Mouse (Mus musculus) ES-E14 (cell line): Measurements from ENCODE around the gene Olfr523. TPM values are rescaled to one million over a fixed set of nuclear protein-coding genes. Genes with fewer than 3 reads are reported as not detected.

Experiments
- DNase-seq: peaks from one replicate; pipeline ENCODE4 v3.0.0-alpha.2; 2013; ENCODE audit warnings: low read depth, low spot score
- H3K27ac ChIP-seq: 2 replicates; pipeline ENCODE4 v1.5.1; 2012; ENCODE audit warnings: low read depth, mild to moderate bottlenecking, low read length, moderate library complexity, mixed read lengths; ENCODE audit not compliant: poor library complexity, insufficient read depth, severe bottlenecking
- H3K36me3 ChIP-seq: 2 replicates; pipeline ENCODE4 v1.6.1; 2012; ENCODE audit warnings: mild to moderate bottlenecking, low read length, moderate library complexity, mixed read lengths; ENCODE audit not compliant: control insufficient read depth, poor library complexity, insufficient read depth, severe bottlenecking
- H3K4me1 ChIP-seq, 2 experiments: fragments of 150-350 bp in 1 of 2; sonication (generic) in 1 of 2; 2 replicates each; pipeline ENCODE4 v1.6.1; 2012; ENCODE audit warnings: low read length in 2 of 2, mild to moderate bottlenecking in 1 of 2, mixed read lengths in 1 of 2; ENCODE audit not compliant: control insufficient read depth in 2 of 2, insufficient read depth in 2 of 2, poor library complexity in 1 of 2
- H3K4me3 ChIP-seq, 2 experiments: fragments of 150-350 bp in 1 of 2; sonication (generic) in 1 of 2; 2 replicates each; pipeline ENCODE4 v1.5.1; 2012; ENCODE audit warnings: low read length in 2 of 2, low read depth in 1 of 2, mild to moderate bottlenecking in 1 of 2, mixed read lengths in 1 of 2; ENCODE audit not compliant: insufficient read depth in 1 of 2, poor library complexity in 1 of 2, severe bottlenecking in 1 of 2
- H3K9ac ChIP-seq: 2 replicates; pipeline ENCODE4 v1.6.1; 2012; ENCODE audit warnings: low read depth, mild to moderate bottlenecking, low read length, mixed read lengths; ENCODE audit not compliant: poor library complexity, insufficient read depth, severe bottlenecking
- H3K9me3 ChIP-seq: fragments of 150-350 bp; sonication (generic); 2 replicates; pipeline ENCODE4 v1.6.1; 2012; ENCODE audit warnings: low read depth, mild to moderate bottlenecking, low read length; ENCODE audit not compliant: control insufficient read depth, insufficient read depth
- CHD2 ChIP-seq: IDR thresholded peaks from 2 replicates; pipeline ENCODE4 v1.6.1; 2014; ENCODE audit warnings: mild to moderate bottlenecking, low read depth, low read length, inconsistent platforms
- HCFC1 ChIP-seq: IDR thresholded peaks from 2 replicates; pipeline ENCODE4 v1.6.1; 2012; ENCODE audit warnings: low read length, inconsistent platforms, borderline replicate concordance; ENCODE audit not compliant: insufficient read depth
- MAFK ChIP-seq: IDR thresholded peaks from 2 replicates; pipeline ENCODE4 v1.6.1; 2014; ENCODE audit warnings: mild to moderate bottlenecking, low read depth, low read length, inconsistent platforms; ENCODE audit not compliant: insufficient read depth
- ZC3H11A ChIP-seq: IDR thresholded peaks from 2 replicates; pipeline ENCODE4 v1.6.1; 2012; ENCODE audit warnings: low read depth, mild to moderate bottlenecking, inconsistent platforms, low read length, borderline replicate concordance
- ZNF384 ChIP-seq: IDR thresholded peaks from 2 replicates; pipeline ENCODE4 v1.6.1; 2012; ENCODE audit warnings: low read depth, low read length, inconsistent platforms
- in situ Hi-C, 2 experiments: fragments of 600-800 bp; cut with MboI; formaldehyde crosslinking; loops; one replicate each; pipeline ENCODE4 v1.15.1; 2025; ENCODE audit warnings: low sequenced_read_pairs in 2 of 2, inconsistent platforms in 1 of 2; ENCODE audit not compliant: unreplicated experiment in 2 of 2
- total RNA-seq: library from RNA; depleted of rRNA; stranded (reverse); fragments of 300-350 nt; gene quantifications from 2 replicates; pipeline ENCODE4 v1.2.3, GENCODE M21; 2012; rRNA removed

Gene Olfr523
- not detected in 2 replicates for total RNA-seq

- no peak for DNase-seq
- Histone ChIP-seq H3K9me3 (no peaks in the 10 kb centered on the region), H3K4me3 (no peak within 1 kb of the TSS), H3K27ac (no peak within 1 kb of the TSS), H3K4me1 (peaks cover 0 to 7% of the 10 kb centered on the region in 2 experiments; a peak in 1 of 4 replicates), H3K36me3 (no peaks in the 10 kb centered on the region), H3K9ac (no peak within 1 kb of the TSS)
- in situ Hi-C loops: no loop called here
- no peak for TF ChIP-seq ZC3H11A
- TF ChIP-seq ZNF384: no peak
- no peak for TF ChIP-seq MAFK
- no peak for TF ChIP-seq CHD2
- TF ChIP-seq HCFC1: no peak
These were observed at the start of gene Olfr523 for GRCm38 (mm10) chr7:140172936-140173335. TSS of gene Olfr523 (plus strand) at chr7:140173217.

DNA sequence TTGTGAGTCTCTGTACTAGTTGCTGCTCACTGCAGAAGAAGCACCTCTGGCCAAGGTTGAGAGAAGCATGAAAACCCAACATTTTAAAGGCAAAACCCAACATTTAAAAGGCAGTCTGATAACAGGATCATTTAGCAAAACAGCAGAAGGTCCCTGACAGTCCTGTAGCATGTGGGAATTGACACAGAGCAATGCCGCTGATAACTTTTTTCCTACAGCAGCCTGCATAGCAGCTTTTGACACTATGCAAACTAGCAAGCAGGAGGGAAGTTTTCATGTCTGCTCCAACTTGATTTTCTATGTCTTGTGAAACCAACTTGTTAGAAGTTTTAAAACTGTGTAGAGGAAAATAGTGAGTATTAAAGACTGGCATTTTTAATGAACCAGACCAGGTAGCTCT, 48.6 kb upstream of the Olfr523 start:
- no peak for DNase-seq
- no peaks in the 10 kb centered on the region for H3K9me3 ChIP-seq
- no peaks in the 10 kb centered on the region; the same call in 1 of the 2 replicates for H3K36me3 ChIP-seq
- H3K4me3 ChIP-seq: no peak overlapping the region
- no peak overlapping the region for H3K9ac ChIP-seq
- H3K27ac ChIP-seq: no peak overlapping the region
- in situ Hi-C loops: no loop called here
- TF ChIP-seq ZC3H11A (no peak), CHD2 (no peak), HCFC1 (no peak), ZNF384 (no peak), MAFK (no peak)
- H3K4me1 ChIP-seq: peaks cover 0 to 17% of the 10 kb centered on the region in 2 experiments; a peak in 1 of 4 replicates

DNA sequence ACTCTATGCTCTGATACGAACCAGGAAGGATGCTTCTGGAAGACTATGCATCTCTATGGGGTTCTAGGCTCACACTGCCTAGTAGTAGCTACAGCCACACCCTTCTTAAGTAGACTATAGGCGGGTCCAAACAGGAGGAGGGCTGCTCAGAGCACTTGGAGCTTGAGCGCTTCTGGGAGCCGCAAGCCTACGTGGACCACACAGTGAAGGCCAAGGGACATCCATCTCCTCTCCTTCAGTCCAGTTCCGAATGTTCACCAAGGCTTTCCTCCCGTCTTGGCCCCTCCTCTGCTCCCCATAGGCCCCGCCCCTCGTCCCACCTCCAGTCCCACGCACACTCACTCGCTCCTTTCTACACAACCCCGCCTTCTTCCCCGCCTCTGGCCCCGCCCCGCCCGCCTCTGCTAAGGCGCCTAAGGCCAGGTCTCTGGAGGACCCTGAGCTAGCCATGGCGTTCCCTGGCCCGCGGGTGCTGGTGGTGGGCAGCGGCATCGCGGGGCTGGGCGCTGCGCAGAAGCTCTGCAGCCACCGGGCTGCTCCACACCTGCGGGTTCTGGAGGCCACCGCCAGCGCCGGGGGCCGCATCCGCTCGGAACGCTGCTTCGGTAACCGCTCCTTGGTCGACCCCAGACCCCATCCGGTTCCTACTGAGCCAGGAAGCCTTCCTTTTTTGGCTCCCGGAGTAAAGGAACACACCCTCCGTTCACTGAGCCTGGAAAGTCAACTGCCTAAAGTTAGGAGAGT, 47.6 kb upstream of the Olfr523 start:
- Histone ChIP-seq H3K4me1 (peaks cover 0 to 17% of the 10 kb centered on the region in 2 experiments; a peak in 1 of 4 replicates), H3K9ac (peak overlapping the region; percentile 88), H3K36me3 (peaks cover 1% of the 10 kb centered on the region; the same call in 1 of the 2 replicates), H3K9me3 (no peaks in the 10 kb centered on the region), H3K4me3 (peak overlapping the region; percentile 85 to 90), H3K27ac (no peak overlapping the region)
- DNase-seq: peak; percentile 92
- in situ Hi-C loops: no loop called here
- TF ChIP-seq MAFK (no peak), HCFC1 (no peak), CHD2 (no peak), ZNF384 (no peak), ZC3H11A (no peak)

GRCm38 (mm10) chr7:140126022-140126350, 47.0 kb upstream of the Olfr523 start:
- TF ChIP-seq MAFK: no peak
- TF ChIP-seq ZC3H11A: no peak
- TF ChIP-seq CHD2: no peak
- TF ChIP-seq HCFC1: no peak
- no peak for TF ChIP-seq ZNF384
- in situ Hi-C loops: no loop called here
- H3K4me1 ChIP-seq: peaks cover 0 to 17% of the 10 kb centered on the region in 2 experiments; a peak in 1 of 4 replicates
- no peak overlapping the region for H3K27ac ChIP-seq
- DNase-seq: no peak
- H3K9me3 ChIP-seq: no peaks in the 10 kb centered on the region
- peaks cover 2% of the 10 kb centered on the region; the same call in 1 of the 2 replicates for H3K36me3 ChIP-seq
- H3K9ac ChIP-seq: peak overlapping the region; percentile 88
- peak overlapping the region; percentile 85 to 90 for H3K4me3 ChIP-seq
